ENCODE assay signal across 1 mouse cellular context in the genomic region with DNA sequence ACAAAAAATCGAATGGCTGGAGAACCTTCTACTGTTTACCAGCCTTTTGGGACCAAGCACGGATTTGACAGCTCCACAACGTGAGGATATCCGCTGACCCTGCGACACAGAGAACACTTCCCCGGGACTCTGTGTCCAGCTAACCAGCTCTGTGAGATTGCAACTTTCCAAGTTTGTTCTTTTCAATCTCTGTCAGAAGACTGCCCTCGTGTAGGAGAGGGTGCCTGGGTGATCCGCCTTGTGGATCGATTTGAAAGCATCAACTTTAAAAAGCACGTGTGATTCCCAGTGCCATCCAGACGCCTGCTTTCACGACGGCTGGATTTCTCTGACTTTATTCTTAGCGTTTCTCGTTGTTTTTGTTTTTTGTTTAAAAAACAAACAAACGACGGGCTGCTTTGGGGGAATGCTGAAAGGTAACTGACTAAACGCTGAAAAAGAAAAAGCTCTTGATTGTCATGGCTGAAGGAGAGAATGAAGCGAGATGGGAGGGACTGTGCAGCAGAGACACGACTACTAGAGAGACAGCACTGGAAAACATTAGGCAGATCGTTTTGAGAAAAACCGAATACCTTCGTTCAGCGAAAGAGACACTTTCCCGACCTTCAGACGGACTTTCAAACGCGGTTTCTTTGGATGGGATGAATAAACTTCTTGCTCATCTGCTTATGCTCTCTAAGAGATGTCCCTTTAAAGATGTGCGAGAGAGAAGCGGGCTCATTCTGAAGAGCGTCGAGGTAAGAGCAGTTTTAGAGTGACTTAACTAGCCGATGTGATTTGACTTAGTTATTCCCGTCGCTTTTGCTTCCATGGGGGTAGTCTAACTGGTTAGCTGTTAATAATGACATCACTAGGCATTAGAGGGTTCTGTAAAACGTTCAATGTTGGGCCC.
TF ChIP-seq lines count a peak whose summit lies in the region.

No protein-coding gene starts in this region.

TF ChIP-seq in CH12.LX, 34 proteins besides CTCF, POLR2A, EP300 and RAD21 (continued from another document):
- 0 out of 2 replicates have a peak, but pooled peaks have one; percentile 9 for TF ChIP-seq NELFE (IDR thresholded peaks at IDR 0.05; ENCODE audit: low read depth, low read length)
- peak; percentile 28; the same call in 1 of the 2 replicates for TF ChIP-seq ETS1 (conservative IDR thresholded peaks at IDR 0.05; ENCODE audit: low read depth, low read length)
TF ChIP-seq in CH12.LX: peak in this region for 8.
